Mouse (Mus musculus) kidney, embryonic 16.5 days (tissue): ENCODE results near the gene Zbtb7a. TPM values are rescaled to one million over a fixed set of nuclear protein-coding genes. Genes with fewer than 3 reads are reported as not detected.
A peak's percentile ranks its signal among the peaks of the same experiment; 100 is the strongest.

Source experiments
- ATAC-seq: fragments of 200-750 bp; cut with Nextera tagmentation; 2 replicates; pipeline ENCODE4 v1.8.0; 2017; ENCODE audit warnings: moderate TSS enrichment; ENCODE audit not compliant: low FRiP score, low TSS enrichment
- H3K27ac ChIP-seq: fragments of 300-500 bp; sonication (generic); 2 replicates; pipeline ENCODE4 v1.5.1; 2014; ENCODE audit warnings: low read length
- H3K27me3 ChIP-seq: fragments of 300-500 bp; sonication (generic); 2 replicates; pipeline ENCODE4 v1.6.1; 2014; ENCODE audit warnings: low read length, control low read depth, mixed read lengths; ENCODE audit not compliant: insufficient read depth
- H3K36me3 ChIP-seq: fragments of 300-500 bp; sonication (generic); 2 replicates; pipeline ENCODE4 v1.6.1; 2014; ENCODE audit warnings: low read length, control low read depth, mixed read lengths; ENCODE audit not compliant: insufficient read depth
- H3K4me1 ChIP-seq: fragments of 300-500 bp; sonication (generic); 2 replicates; pipeline ENCODE4 v1.6.1; 2014; ENCODE audit warnings: low read length, control low read depth, mixed read lengths; ENCODE audit not compliant: insufficient read depth
- H3K4me2 ChIP-seq: fragments of 300-500 bp; sonication (generic); replicated peaks from 2 replicates; pipeline ENCODE4 v1.6.1; 2014; ENCODE audit warnings: low read depth, low read length
- H3K4me3 ChIP-seq: fragments of 300-500 bp; sonication (generic); 2 replicates; pipeline ENCODE4 v1.5.1; 2014; ENCODE audit warnings: mild to moderate bottlenecking, low read length
- H3K9ac ChIP-seq: fragments of 300-500 bp; sonication (generic); replicated peaks from 2 replicates; pipeline ENCODE4 v1.6.1; 2014; ENCODE audit warnings: low read length
- H3K9me3 ChIP-seq: fragments of 300-500 bp; sonication (generic); 2 replicates; pipeline ENCODE4 v1.6.1; 2016; ENCODE audit warnings: low read length, control low read depth
- WGBS: fragments of 180-500 bp; shearing (Covaris S2); extraction: QIAGEN DNeasy Blood & Tissue Kit; methylation state at CpG from one replicate; pipeline ENCODE4 v1.1.7; 2014; 5-methylcytosine and 5-hydroxymethylcytosine counted together
- polyA plus RNA-seq: library from polyadenylated mRNA; unstranded; fragments of >200 nt; fragmentation: Nextera tagmentation; extraction: Ambion mirVana; gene quantifications from 2 replicates; pipeline ENCODE4 v1.2.1, GENCODE M21; 2015

Gene Zbtb7a
- polyA plus RNA-seq = 24.4 and 25.2 TPM in 2 replicates

GRCm38 (mm10) chr10:81134966-81135681 lies at the start of gene Zbtb7a:
Zbtb7a (plus strand) TSS chr10:81135220.
- H3K27ac ChIP-seq = peak within 1 kb of the TSS; percentile 96
- H3K4me2 ChIP-seq = peak within 1 kb of the TSS; percentile 86
- H3K9ac ChIP-seq = peak within 1 kb of the TSS; percentile 97
- 2% methylated on average over 35 of the region's 41 CpGs for WGBS
- H3K36me3 ChIP-seq = no peaks in the 10 kb centered on the region
- no peaks in the 10 kb centered on the region; the same call in 1 of the 2 replicates for H3K27me3 ChIP-seq
- H3K4me3 ChIP-seq = peak within 1 kb of the TSS; percentile 77
- peaks cover 38% of the 10 kb centered on the region for H3K4me1 ChIP-seq
- no peaks in the 10 kb centered on the region for H3K9me3 ChIP-seq
- no peak for ATAC-seq

GRCm38 (mm10) chr10:81087021-81087420 lies 48.0 kb upstream of the Zbtb7a start:
- Histone ChIP-seq H3K27me3 (no peaks in the 10 kb centered on the region), H3K4me1 (no peaks in the 10 kb centered on the region), H3K9me3 (peaks cover 2% of the 10 kb centered on the region; the same call in 1 of the 2 replicates), H3K9ac (no peak overlapping the region), H3K4me2 (no peak overlapping the region), H3K36me3 (peaks cover 9% of the 10 kb centered on the region), H3K27ac (no peak overlapping the region), H3K4me3 (no peak overlapping the region)
- 46% methylated on average over 2 of the region's 2 CpGs for WGBS
- ATAC-seq = no peak

- Histone ChIP-seq H3K9ac (no peak overlapping the region), H3K4me3 (no peak overlapping the region), H3K27ac (no peak overlapping the region), H3K27me3 (no peaks in the 10 kb centered on the region), H3K9me3 (peaks cover 2% of the 10 kb centered on the region; the same call in 1 of the 2 replicates), H3K36me3 (no peaks in the 10 kb centered on the region), H3K4me1 (no peaks in the 10 kb centered on the region), H3K4me2 (no peak overlapping the region)
- WGBS = 66% methylated on average over 2 of the region's 2 CpGs
- ATAC-seq = no peak
These were observed 45.8 kb upstream of the Zbtb7a start for GRCm38 (mm10) chr10:81089216-81089615.

GRCm38 (mm10) chr10:81090621-81091020 lies 44.4 kb upstream of the Zbtb7a start:
- H3K4me3 ChIP-seq = no peak overlapping the region
- H3K4me2 ChIP-seq = no peak overlapping the region
- H3K27ac ChIP-seq = no peak overlapping the region
- H3K9ac ChIP-seq = no peak overlapping the region
- WGBS = 74% methylated on average over 7 of the region's 7 CpGs
- H3K9me3 ChIP-seq = peaks cover 2% of the 10 kb centered on the region; the same call in 1 of the 2 replicates
- H3K4me1 ChIP-seq = no peaks in the 10 kb centered on the region
- no peaks in the 10 kb centered on the region for H3K27me3 ChIP-seq
- ATAC-seq = no peak
- H3K36me3 ChIP-seq = no peaks in the 10 kb centered on the region

GRCm38 (mm10) chr10:81092465-81093250 lies 42.4 kb upstream of the Zbtb7a start:
- H3K27ac ChIP-seq = no peak overlapping the region
- no peak for ATAC-seq

GRCm38 (mm10) chr10:81094931-81095678 lies 39.9 kb upstream of the Zbtb7a start:
- Histone ChIP-seq H3K27me3 (no peaks in the 10 kb centered on the region), H3K27ac (no peak overlapping the region), H3K36me3 (no peaks in the 10 kb centered on the region), H3K4me1 (no peaks in the 10 kb centered on the region), H3K9ac (no peak overlapping the region), H3K4me2 (no peak overlapping the region), H3K4me3 (no peak overlapping the region), H3K9me3 (no peaks in the 10 kb centered on the region)
- WGBS = 58% methylated on average over 9 of the region's 9 CpGs
- no peak for ATAC-seq

More at GRCm38 (mm10) chr10:81092465-81093250, 42.4 kb upstream of the Zbtb7a start:
- H3K4me3 ChIP-seq = no peak overlapping the region
- H3K4me1 ChIP-seq = no peaks in the 10 kb centered on the region
- no peaks in the 10 kb centered on the region for H3K9me3 ChIP-seq
- WGBS = 57% methylated on average over 22 of the region's 22 CpGs
- H3K27me3 ChIP-seq = no peaks in the 10 kb centered on the region
- no peak overlapping the region for H3K4me2 ChIP-seq
- H3K36me3 ChIP-seq = no peaks in the 10 kb centered on the region
- no peak overlapping the region for H3K9ac ChIP-seq

- peaks cover 24% of the 10 kb centered on the region for H3K4me1 ChIP-seq
- H3K4me2 ChIP-seq = peak within 1 kb of the TSS; percentile 83
- H3K9me3 ChIP-seq = no peaks in the 10 kb centered on the region
- H3K4me3 ChIP-seq = peak within 1 kb of the TSS; percentile 85
- ATAC-seq = peak; percentile 93
- H3K36me3 ChIP-seq = peaks cover 24% of the 10 kb centered on the region
- peak within 1 kb of the TSS; percentile 96 for H3K9ac ChIP-seq
- H3K27me3 ChIP-seq = no peaks in the 10 kb centered on the region
- peak within 1 kb of the TSS; percentile 99 for H3K27ac ChIP-seq
- under 1% methylated on average over 56 of the region's 56 CpGs for WGBS
These were observed 29.4 kb upstream of the Zbtb7a start, which contains the start of gene Map2k2 for GRCm38 (mm10) chr10:81105565-81106112. Map2k2 (plus strand) TSS chr10:81105915.

GRCm38 (mm10) chr10:81106113-81106721 lies 28.8 kb upstream of the Zbtb7a start:
- Histone ChIP-seq H3K27ac (peak overlapping the region; percentile 99), H3K9ac (peak overlapping the region; percentile 96), H3K36me3 (peaks cover 29% of the 10 kb centered on the region), H3K4me3 (peak overlapping the region; percentile 85), H3K27me3 (no peaks in the 10 kb centered on the region), H3K4me2 (peak overlapping the region; percentile 83), H3K4me1 (peaks cover 24% of the 10 kb centered on the region), H3K9me3 (no peaks in the 10 kb centered on the region)
- 2% methylated on average over 33 of the region's 35 CpGs for WGBS
- ATAC-seq = peak; percentile 88

GRCm38 (mm10) chr10:81112946-81113345 lies 22.1 kb upstream of the Zbtb7a start:
- no peak for ATAC-seq
- no peaks in the 10 kb centered on the region for H3K4me1 ChIP-seq
- H3K27me3 ChIP-seq = no peaks in the 10 kb centered on the region
- H3K9me3 ChIP-seq = no peaks in the 10 kb centered on the region
- no peak overlapping the region for H3K4me3 ChIP-seq
- H3K9ac ChIP-seq = no peak overlapping the region
- WGBS = 89% methylated on average over 6 of the region's 6 CpGs
- peaks cover 79% of the 10 kb centered on the region for H3K36me3 ChIP-seq
- H3K4me2 ChIP-seq = no peak overlapping the region
- no peak overlapping the region for H3K27ac ChIP-seq
